Mouse (Mus musculus) kidney, postnatal 4 days (tissue): ENCODE measurements around the gene Fam111a.

Source experiments
- DNase-seq, 2 experiments: peaks; one replicate each; pipeline ENCODE4 v3.0.0; 2021; ENCODE audit warnings: mixed read lengths in 2 of 2

Fam111a gene

GRCm38 (mm10) chr19:12634259-12634658 is 88.7 kb downstream of the Fam111a start:
- no peak for DNase-seq

- no peak for DNase-seq
These were observed 89.4 kb downstream of the Fam111a start for GRCm38 (mm10) chr19:12634963-12635362.

GRCm38 (mm10) chr19:12636863-12637262 is 91.3 kb downstream of the Fam111a start:
- no peak for DNase-seq

GRCm38 (mm10) chr19:12638049-12638448 is 92.5 kb downstream of the Fam111a start:
- no peak for DNase-seq
